Mouse (Mus musculus) small intestine, adult 2 months (tissue): Measurements from ENCODE around the gene Cldn15. TPM values are rescaled to one million over a fixed set of nuclear protein-coding genes. Genes with fewer than 3 reads are reported as not detected.
A peak's percentile ranks its signal among the peaks of the same experiment; 100 is the strongest.

Experiments
- H3K27ac ChIP-seq: fragments of 200-500 bp; 2 replicates; pipeline ENCODE4 v1.5.1; 2012; ENCODE audit warnings: low read depth, low read length, control low read depth, inconsistent platforms; ENCODE audit not compliant: insufficient read depth
- H3K27me3 ChIP-seq: fragments of 200-500 bp; 2 replicates; pipeline ENCODE4 v1.6.1; 2012; ENCODE audit warnings: mild to moderate bottlenecking, moderate library complexity, low read length, inconsistent platforms; ENCODE audit not compliant: control insufficient read depth, insufficient read depth
- H3K36me3 ChIP-seq: fragments of 200-500 bp; 2 replicates; pipeline ENCODE4 v1.6.1; 2012; ENCODE audit warnings: mild to moderate bottlenecking, low read length, control low read depth, inconsistent platforms; ENCODE audit not compliant: control insufficient read depth, insufficient read depth
- H3K4me1 ChIP-seq: fragments of 200-500 bp; 2 replicates; pipeline ENCODE4 v1.6.1; 2012; ENCODE audit warnings: low read length, inconsistent platforms, mixed read lengths; ENCODE audit not compliant: control insufficient read depth, insufficient read depth, insufficient read length
- H3K4me3 ChIP-seq: fragments of 200-500 bp; 2 replicates; pipeline ENCODE4 v1.5.1; 2012; ENCODE audit warnings: low read depth, mild to moderate bottlenecking, control low read depth, inconsistent platforms, low read length, moderate library complexity
- CTCF ChIP-seq: fragments of 200-500 bp; IDR thresholded peaks from 2 replicates; pipeline ENCODE4 v1.5.1; 2012; ENCODE audit warnings: low read depth, mild to moderate bottlenecking, control low read depth, inconsistent platforms, low read length, moderate library complexity, mixed read lengths; ENCODE audit not compliant: insufficient replicate concordance, insufficient read length; ENCODE audit errors: extremely low read depth
- POLR2A ChIP-seq: fragments of 200-500 bp; IDR thresholded peaks from 2 replicates; pipeline ENCODE4 v1.6.1; 2012; ENCODE audit warnings: low read depth, mild to moderate bottlenecking, control low read depth, inconsistent platforms, low read length, moderate library complexity
- WGBS: fragments of 180-500 bp; shearing (Covaris S2); methylation state at CpG from one replicate; pipeline ENCODE4 v1.1.7; 2018; 5-methylcytosine and 5-hydroxymethylcytosine counted together
- polyA plus RNA-seq: library from polyadenylated mRNA; depleted of rRNA; stranded (reverse); fragments of >200 nt; gene quantifications from 2 replicates; pipeline ENCODE4 v1.2.3, GENCODE M21; 2012; rRNA removed

Cldn15 gene
- polyA plus RNA-seq, 1 experiment: 657 TPM

- 18% methylated on average over 8 of the region's 8 CpGs for WGBS
- TF ChIP-seq POLR2A (no peak), CTCF (no peak)
- H3K4me3 ChIP-seq: no peak overlapping the region
- H3K27me3 ChIP-seq: no peaks in the 10 kb centered on the region; the same call in 1 of the 2 replicates
- H3K27ac ChIP-seq: no peak overlapping the region
- H3K36me3 ChIP-seq: no peaks in the 10 kb centered on the region
- H3K4me1 ChIP-seq: no peaks in the 10 kb centered on the region
Observed at GRCm38 (mm10) chr5:137007276-137007675, 40.9 kb downstream of the Cldn15 start.

- Histone ChIP-seq H3K27me3 (no peaks in the 10 kb centered on the region; the same call in 1 of the 2 replicates), H3K27ac (no peak overlapping the region), H3K4me3 (no peak overlapping the region), H3K4me1 (no peaks in the 10 kb centered on the region), H3K36me3 (no peaks in the 10 kb centered on the region)
- 24% methylated on average over 3 of the region's 3 CpGs for WGBS
- no peak for TF ChIP-seq POLR2A
- TF ChIP-seq CTCF: peak; percentile 55; the same call in 1 of the 2 replicates
Observed at GRCm38 (mm10) chr5:137009988-137010387, 43.6 kb downstream of the Cldn15 start.

- no peak overlapping the region for H3K4me3 ChIP-seq
- H3K4me1 ChIP-seq: peaks cover 2% of the 10 kb centered on the region; the same call in 1 of the 2 replicates
- no peaks in the 10 kb centered on the region for H3K36me3 ChIP-seq
- no peak overlapping the region for H3K27ac ChIP-seq
- WGBS: 68% methylated on average over 15 of the region's 15 CpGs
- H3K27me3 ChIP-seq: no peaks in the 10 kb centered on the region; the same call in 1 of the 2 replicates
- TF ChIP-seq CTCF (no peak), POLR2A (no peak)
Observed at GRCm38 (mm10) chr5:137012401-137012950, 46.1 kb downstream of the Cldn15 start.

GRCm38 (mm10) chr5:137015913-137016312 is 49.5 kb downstream of the Cldn15 start:
- no peaks in the 10 kb centered on the region for H3K36me3 ChIP-seq
- H3K4me1 ChIP-seq: peaks cover 2% of the 10 kb centered on the region; the same call in 1 of the 2 replicates
- 87% methylated on average over 3 of the region's 3 CpGs for WGBS
- TF ChIP-seq CTCF (no peak), POLR2A (no peak)
- no peak overlapping the region for H3K4me3 ChIP-seq
- H3K27ac ChIP-seq: no peak overlapping the region
- H3K27me3 ChIP-seq: no peaks in the 10 kb centered on the region

- H3K4me3 ChIP-seq: no peak overlapping the region
- H3K27ac ChIP-seq: no peak overlapping the region
- H3K36me3 ChIP-seq: no peaks in the 10 kb centered on the region
- H3K4me1 ChIP-seq: no peaks in the 10 kb centered on the region
- peaks cover 35% of the 10 kb centered on the region for H3K27me3 ChIP-seq
- 55% methylated on average over 3 of the region's 3 CpGs for WGBS
- TF ChIP-seq POLR2A: no peak
- no peak for TF ChIP-seq CTCF
Observed at GRCm38 (mm10) chr5:137024318-137024717, 57.9 kb downstream of the Cldn15 start.

- under 1% methylated on average over 23 of the region's 23 CpGs for WGBS
- H3K27me3 ChIP-seq: peaks cover 39% of the 10 kb centered on the region
- H3K4me3 ChIP-seq: no peak overlapping the region
Observed at GRCm38 (mm10) chr5:137025132-137025531, 58.7 kb downstream of the Cldn15 start.

More at GRCm38 (mm10) chr5:137025132-137025531, 58.7 kb downstream of the Cldn15 start:
- TF ChIP-seq CTCF (peak; percentile 82), POLR2A (peak; percentile 21; the same call in 1 of the 2 replicates)
- peaks cover 6% of the 10 kb centered on the region for H3K4me1 ChIP-seq
- H3K27ac ChIP-seq: no peak overlapping the region
- H3K36me3 ChIP-seq: no peaks in the 10 kb centered on the region

Other genes with a start within 250 kb of the Cldn15 start
- 0.04 and 0.72 TPM in 2 replicates for gene Col26a1, start 83.4 kb upstream of the Cldn15 start, polyA plus RNA-seq
- gene Ift22, start 58.5 kb upstream of the Cldn15 start, polyA plus RNA-seq: 11.1 and 13.3 TPM in 2 replicates
- 106 and 261 TPM in 2 replicates for gene Fis1, start 13.3 kb upstream of the Cldn15 start, polyA plus RNA-seq
- gene Plod3, start 20.4 kb downstream of the Cldn15 start, polyA plus RNA-seq: 17.1 and 21.6 TPM in 2 replicates
- 47.6 and 92.2 TPM in 2 replicates for gene Znhit1, start 21.4 kb downstream of the Cldn15 start, polyA plus RNA-seq
- 0.48 and 0.99 TPM in 2 replicates for gene Vgf, start 59.8 kb downstream of the Cldn15 start, polyA plus RNA-seq
- 27.3 and 52.7 TPM in 2 replicates for gene Ap1s1, start 79.5 kb downstream of the Cldn15 start, polyA plus RNA-seq
- 0.99 and 1.2 TPM in 2 replicates for gene Serpine1, start 105.7 kb downstream of the Cldn15 start, polyA plus RNA-seq
- 10.3 and 19.9 TPM in 2 replicates for gene Trim56, start 149.6 kb downstream of the Cldn15 start, polyA plus RNA-seq
- gene Muc3, start 182.7 kb downstream of the Cldn15 start, polyA plus RNA-seq: 52.5 and 653 TPM in 2 replicates
- gene Muc3a, start 245.8 kb downstream of the Cldn15 start, polyA plus RNA-seq: 24.3 and 62.2 TPM in 2 replicates